Mouse (Mus musculus) brain, adult 2 months (tissue): ENCODE measurements around the gene Cfap54.
A peak's percentile ranks its signal among the peaks of the same experiment; 100 is the strongest.

Source experiments
- DNase-seq: peaks from one replicate; pipeline ENCODE4 v3.0.0; 2011; ENCODE audit warnings: low read depth, low spot score

Gene Cfap54

DNA sequence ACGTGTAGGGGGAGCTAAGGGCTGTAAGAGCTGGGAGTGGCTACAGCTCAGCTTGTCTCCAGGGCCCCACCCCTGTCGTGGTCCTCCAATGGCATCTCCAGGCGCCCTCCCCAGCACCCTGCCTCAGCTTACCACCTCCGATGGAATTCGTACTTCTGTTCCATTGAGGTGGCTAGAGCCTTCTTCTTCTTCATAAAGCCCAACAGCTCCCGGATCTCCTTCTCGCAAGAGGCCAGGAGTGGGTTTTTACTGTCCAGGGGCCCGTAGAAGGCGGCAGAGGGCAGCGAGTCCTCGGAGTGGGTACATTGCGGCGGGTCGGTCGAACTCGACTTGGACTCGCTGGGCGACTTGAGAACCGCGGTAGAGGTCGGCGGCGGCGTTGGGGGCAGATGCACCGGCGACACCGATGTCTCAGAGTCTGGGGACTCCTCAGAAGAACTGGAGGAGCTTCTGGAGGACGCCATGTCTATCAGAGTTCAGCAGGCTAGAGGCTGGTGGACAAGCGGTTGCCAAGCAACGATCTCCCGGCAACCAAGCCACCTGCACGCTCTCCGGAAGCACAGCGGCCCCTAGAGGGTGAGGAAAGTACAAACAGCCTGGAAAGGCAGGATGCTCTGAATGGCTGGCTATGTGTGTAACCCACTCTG is at the start of gene Cfap54:
Gene Cfap54 (minus strand): TSS at position 486 of the 647 bp plus-strand sequence.
- peak; percentile 97 for DNase-seq

DNA sequence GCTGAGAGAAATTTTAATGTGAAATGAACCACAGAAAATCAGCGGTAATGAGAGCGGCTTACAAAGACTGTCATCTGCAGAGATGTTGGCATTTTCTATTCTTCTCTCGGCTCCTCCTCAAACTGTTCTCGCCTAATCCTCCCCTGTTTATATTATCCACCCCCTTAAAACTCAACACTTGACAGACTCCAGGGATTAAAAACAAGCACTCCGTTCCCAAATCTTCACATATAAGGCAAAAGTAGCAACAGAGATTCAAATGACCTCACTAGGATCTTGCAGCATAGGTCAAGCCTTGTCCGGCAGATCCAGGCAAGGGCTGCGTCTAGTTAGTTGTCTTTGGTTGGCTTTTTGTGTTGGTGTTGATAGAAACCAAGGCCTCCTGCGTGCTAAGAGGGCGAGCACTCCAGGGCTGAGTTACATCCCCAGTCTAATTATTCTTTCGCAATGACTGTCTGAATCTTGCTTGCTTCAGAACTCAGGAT is 49.1 kb upstream of the Cfap54 start:
- peak; percentile 69 for DNase-seq

DNA sequence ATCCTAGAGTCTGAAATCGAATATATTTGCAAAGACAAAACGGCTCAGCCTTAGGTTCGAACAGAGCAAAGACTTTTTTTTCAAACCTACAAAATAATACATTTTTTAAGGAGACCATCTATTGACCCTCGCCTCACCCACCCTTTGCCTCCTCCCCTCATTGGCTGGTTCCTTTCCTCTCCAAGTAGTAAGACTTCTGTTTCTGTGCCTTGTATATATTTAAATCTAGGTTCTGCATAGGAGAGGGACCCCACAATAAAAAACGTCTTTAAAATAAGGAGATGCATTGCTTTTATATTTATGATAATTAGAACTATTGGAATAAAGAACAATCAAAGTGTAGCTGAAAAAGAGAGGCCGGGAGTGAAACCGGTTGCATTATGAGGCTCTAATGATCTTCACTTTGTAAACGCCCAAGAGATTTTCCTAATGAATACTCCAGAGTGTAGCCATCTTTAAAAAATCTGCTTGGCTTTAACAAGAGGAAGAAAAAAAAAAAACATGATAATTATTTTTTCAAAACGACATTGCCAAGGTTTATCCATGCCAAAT is 48.6 kb upstream of the Cfap54 start:
- no peak for DNase-seq

DNA sequence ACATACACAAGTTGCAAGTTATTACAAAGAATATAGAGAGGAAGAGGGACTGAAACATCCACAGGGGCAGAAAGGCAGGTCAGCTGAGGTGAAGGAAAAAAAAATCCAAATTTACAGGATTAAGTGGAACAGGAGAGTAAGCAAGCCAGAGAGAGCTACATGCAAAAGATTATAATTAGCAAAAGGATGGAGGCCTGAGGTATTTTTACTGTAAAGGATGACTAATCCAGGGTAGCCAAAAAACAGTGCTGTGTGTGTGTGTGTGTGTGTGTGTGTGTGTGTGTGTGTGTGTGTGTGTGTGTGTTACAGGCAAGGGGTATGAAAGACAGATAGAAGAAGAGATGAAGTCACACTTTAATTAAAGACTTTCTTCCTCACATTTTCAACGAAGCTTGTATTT is 47.9 kb upstream of the Cfap54 start:
- peak; percentile 68 for DNase-seq

DNA sequence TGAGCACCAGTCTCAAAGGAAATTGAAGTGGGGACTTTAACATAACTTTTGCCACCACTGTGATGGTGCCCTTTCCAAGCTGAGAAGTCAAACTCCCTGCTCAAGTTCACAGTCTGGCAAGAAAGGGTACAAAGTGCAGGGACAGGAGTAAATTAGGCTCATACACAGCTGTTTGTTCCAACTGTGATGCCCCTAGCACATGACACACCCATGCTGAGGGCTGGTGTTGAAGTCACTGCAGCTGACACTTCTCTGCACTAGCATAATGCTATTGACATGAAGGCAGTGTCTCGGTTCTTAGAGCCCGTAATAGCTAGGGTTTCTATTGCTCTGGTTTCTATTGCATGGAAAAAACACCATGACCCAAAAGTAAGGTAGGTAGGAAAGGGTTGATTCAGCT is 47.1 kb upstream of the Cfap54 start:
- no peak for DNase-seq

DNA sequence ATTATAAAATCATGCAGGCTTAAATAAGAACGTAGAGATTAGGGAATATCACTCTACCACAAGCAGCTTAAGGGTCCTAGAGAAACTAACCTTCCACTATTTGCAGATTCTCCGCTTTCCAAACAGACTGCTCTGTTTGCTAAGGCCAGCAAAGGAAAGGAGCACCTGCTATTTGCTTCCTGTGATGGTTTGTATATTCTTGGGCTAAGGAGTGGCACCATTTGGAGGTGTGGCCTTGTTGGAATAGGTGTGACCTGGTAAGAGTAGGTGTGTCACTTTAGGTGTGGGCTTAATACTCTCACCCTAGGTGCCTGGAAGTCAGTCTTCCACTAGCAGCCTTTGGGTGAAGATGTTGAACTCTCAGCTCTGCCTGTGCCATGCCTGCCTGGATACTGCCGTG is 44.6 kb upstream of the Cfap54 start:
- DNase-seq = no peak

DNA sequence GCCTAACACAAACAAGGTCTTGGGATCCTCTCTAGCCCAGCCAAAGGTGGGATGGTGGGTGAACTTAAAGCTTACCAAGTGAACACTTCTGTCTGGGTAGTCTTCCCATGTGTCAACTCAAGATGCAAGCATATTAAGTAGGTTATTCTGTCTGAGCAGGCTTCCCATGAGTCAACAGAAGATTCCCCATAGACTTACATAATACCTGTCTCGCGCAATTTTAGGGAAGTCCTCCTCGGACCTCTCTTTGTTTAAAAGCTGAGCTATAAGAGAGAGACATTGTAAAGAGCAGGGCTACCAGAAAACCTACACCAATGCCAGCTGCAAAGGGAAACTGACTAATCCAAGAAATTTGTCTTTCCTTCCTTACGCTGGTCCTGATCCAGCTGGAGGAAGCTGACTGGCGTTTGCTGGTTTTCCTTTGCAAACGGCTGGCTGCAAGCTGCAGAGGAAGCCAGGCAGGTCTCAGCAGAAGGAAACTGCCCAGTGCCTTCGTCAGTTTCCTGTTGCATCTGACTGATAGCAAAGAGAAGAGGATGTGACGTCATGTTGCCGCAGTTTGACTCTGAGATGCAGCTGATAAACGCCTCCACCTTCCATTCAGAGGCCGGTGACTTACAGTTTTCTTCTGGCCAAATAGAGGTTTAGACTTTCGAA is 42.7 kb upstream of the Cfap54 start:
- peak; percentile 78 for DNase-seq

DNA sequence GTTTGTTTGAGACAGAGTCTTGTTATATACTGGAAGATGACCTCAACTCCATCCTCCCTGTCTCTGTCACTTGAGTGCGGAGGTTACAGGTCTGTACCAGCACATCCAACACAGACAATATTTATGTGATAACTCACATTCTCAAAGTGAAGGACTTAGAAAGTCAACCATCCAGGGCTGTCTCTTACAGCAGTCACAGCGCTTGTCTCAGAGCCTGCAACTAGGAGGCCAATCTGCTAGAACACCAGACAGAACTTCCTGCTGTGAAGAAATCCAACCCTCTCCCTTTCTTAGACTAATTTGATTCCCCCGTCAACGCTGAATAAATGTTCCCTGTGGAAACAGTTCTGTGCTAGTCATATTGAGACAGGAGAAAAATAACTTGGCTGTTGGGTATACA is 41.9 kb upstream of the Cfap54 start:
- peak; percentile 62 for DNase-seq

DNA sequence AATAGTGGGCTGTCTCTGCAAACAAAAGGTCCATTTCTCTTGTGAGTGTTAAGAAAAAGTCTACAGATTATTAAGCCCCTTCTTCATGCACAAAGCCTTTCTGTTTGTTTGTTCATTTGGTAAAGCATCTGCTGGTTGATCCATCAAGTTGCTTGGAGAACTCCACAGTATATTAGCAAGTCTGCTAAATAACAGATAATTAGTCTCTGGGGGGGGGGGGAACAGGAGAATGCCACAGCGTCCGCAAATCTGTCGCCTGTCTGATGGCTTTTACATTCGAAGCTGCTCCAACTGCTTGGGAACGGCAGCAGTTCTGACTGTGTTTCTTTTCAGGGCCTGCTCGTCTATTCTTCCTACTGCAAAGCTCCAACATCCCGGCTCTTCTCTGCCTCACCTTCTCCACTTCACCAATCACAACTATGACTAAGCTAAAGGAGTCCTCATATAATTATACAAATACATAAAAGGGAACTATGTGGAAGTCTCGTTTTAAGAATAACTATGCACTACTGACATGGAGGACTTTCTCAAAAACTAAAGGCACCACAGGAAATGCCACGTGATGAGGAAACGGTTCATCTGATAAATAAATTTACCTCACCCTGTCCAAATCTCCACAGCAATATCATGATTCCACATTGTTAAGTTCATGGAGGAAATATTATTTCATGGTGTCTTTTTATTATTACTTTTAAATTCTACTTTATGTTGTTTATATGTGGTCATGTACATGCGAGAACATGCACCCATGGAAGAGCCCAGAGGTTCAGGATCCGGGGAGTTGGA is 41.2 kb upstream of the Cfap54 start:
- DNase-seq = no peak

DNA sequence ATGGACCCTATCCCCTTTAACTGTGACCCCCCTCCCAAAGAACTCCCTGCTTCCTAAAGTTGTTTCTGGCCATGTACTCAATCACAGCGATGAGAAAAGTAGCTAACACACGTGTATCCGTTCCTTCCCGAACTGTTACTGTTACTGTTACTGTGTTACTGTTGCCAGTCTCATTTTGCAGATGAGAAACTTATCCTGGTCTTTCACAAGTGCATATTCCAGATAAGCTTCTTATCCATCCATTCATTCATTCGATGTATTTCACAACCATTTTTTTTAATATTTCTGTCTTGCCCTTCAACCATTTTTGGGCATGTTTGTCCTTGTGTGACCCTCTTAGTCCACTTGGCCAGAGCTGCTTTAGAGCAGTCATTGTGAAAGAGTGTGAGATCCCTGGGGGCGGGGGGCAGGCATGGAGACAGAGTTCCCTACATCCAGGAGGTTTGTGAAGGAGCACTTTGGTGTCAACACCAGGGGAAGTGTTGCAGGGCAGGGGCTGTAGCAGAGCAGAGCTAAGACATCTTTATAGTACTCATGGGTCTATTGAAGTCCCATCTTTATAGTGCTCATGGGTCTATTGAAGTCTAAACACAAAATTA is 39.9 kb upstream of the Cfap54 start:
- no peak for DNase-seq

DNA sequence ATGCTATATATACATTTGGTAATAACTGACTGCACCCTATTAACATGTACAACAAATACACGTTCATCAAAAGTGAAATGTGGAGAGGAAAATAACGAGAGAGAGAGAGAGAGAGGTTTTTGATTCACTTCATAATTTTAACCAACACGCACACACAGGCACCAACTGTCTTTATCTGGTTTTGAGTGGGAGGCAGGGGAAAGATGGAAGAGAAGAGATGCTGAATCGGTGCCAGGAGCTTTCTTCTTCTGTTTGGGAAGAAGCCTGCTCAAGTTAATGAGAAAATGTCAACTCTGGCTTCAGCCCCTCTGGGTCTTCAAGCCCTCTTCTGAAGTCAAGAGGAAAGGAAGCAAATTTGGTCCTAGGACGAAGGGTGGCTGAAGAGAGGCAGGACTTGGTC is 38.4 kb upstream of the Cfap54 start:
- peak; percentile 88 for DNase-seq

DNA sequence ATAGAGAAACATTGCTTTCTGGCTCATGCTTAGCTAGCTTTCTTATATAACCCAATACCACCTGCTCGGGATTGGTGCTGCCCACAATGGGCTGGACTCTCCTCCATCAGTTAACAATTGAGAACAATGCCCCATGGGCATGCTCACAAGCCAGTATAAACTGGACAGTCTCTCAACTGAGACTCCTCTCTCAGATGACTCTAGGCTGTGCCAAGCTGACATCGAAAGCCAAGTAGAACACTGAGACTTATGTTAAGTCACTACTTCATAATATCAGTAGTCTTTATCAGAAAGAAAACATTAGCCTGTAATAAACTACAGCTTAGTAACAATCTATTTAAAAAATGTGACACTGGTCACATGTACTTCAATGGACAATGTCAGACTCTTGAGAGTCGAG is 35.2 kb upstream of the Cfap54 start:
- DNase-seq = no peak

DNA sequence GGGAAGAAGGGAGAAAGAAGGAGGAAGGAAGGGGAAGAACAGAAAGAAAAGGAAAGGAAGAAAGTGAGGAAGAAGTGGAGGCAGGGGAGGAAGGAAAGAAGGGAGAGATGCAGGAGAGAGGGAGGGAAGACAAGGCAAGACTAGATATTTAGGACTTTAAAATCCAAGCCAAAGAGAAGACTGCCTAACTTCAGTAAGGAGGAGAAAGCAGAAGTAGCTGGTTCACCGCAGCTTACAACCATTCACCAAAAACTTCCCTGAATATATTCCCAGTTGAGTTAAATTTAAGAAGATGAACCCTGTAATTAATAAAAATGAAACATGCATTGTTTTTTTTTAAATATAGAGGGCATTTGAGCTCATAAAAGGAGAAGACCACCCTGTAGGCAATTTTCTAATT is 34.3 kb upstream of the Cfap54 start:
- DNase-seq = no peak

DNA sequence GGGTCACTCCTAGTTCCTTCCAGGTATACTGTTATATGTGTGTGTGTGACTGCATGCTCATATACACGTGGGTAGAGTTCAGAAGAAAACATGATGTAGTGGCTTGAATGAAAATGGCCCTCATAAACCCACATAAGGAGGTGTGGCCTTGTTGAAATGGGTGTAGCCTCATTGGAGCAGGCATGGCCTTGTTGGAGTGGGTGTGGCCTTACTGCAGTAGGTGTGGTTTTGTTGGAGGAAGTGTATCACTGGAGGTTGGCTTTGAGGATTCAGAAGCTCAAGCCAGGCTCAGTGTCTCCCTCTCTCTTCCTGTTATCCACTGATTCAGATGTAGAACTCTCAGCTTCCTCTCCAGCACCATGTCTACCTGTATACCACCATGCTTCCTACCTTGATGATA is 33.4 kb upstream of the Cfap54 start:
- DNase-seq = no peak

DNA sequence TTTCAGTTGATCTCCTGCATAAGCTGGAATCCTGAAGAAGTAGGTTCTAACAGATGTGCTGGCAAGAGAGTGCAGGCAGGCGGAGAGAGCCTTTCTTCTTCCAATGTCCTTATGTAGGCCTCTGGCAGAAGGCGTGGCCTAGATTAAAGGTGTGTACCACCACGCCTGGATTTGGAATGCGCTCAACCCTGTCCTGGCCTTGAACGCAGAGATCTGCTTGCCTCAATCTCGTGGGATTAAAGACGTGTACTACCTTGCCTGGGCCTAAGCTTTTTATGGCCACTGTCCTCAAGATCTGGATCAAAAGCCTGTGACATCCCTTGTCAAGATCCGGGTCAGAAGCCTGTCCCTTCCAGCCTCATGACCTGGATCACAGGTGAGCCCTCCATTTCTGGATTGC is 32.5 kb upstream of the Cfap54 start:
- no peak for DNase-seq

DNA sequence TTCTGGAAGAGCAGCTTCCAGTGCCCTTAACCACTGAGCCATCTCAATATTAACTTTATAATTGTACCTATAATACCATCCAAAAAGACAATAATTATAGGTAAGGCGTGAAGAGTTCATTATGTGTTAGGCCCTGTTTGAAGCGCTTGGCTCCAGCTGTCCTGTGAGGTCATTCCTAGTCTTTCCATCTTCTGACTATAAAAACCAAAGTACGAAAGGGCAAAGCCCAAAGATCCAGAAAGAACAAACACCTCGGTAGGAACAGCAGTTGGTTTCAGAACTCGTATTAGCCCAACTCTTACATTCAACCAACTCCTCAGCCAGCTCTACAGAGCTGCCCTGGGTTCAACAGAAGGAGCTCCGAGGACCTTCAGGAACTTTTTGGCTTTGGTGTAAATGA is 30.6 kb upstream of the Cfap54 start:
- no peak for DNase-seq

DNA sequence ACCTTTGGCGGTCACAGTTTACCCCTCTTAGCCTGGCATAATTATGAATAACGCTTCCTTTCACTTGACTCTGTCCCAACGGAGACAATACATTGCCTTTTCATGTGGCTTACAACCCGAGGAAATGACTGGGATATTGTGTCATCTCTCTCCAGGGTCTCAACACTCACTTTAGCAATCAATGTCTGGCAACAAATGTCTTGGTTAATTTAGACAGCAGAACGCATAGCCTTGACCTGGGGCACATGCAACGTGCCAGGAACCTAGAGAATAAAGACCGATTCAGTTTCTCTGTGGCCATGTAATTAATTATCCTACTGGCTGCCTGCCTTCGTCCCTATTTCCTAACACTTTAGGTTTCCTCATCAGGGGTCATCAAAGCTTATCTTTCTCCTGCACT is 30.0 kb upstream of the Cfap54 start:
- no peak for DNase-seq

DNA sequence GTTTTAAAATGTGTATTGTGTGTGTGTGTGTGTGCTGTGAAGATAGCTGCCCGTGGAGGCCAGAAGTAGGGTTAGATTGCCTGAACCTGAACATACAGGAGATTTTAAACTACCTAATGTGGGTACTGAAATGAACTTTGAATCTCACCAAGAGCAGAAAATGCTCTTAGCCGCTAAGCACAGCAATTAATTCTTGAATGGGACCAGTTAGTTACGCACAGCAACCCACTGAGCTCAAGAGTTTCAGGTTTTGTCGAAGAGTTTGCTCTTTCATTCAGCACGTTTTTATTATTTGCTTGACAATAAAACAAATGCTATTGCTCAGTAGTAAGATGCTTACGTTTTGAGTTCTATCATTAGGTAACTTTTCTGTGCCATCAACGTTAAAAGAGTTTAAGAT is 23.9 kb upstream of the Cfap54 start:
- no peak for DNase-seq

DNA sequence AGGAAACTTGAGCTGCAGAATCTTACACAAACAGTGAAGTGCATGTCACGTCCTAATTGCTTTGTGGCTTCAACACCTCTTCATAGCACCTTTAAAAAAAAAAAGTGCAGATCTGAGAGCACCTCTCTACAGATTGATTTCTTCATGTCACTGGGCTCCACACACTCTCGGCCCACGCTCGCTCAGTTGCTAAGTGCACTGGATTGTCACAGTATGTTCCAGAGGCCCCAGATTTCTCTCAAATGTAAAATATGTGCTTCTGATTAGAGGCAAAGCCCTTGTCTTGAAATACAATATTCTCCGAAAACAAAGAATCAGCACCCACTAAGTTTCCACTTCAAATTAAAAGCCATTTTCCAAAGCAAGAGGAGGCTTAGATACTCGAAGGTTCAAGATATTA is 22.9 kb upstream of the Cfap54 start:
- peak; percentile 85 for DNase-seq

DNA sequence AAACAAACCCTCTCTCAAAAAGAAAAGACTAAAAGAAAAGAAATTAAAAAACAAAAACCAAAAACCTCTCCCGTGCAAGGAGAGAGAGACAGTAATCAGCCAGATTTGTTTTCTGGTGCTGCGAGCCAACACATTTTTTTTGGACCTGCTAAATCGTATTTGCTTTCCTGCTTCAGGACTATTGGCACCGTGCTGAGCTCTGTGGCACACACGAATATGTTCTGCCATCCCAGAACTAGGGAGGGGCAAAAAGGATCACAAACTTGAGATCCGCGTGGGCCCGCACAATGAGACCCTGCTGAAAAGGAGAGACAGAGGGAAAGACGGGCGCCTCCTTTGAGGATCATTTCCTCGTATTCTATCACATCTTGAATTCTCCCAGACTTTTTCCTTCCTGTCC is 22.3 kb upstream of the Cfap54 start:
- peak; percentile 46 for DNase-seq

DNA sequence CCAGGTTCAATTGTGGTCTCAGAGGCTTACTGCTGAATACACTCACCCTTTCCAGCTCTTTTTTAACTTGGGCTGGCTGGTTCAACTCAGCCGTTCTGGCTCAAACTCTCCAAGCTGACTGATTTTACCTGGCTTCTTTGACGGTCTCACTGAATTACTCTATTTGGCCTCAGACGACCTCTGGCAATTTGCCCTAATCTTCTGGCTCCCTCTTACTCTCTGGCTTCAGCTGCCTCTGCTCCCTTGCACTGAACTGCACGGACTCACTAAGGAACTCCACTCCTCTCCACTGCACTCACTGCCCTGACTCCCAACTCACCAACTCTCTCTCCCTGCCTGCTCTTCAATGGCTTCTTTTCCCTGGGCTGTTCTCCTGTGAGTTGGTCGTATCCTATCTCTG is 20.9 kb upstream of the Cfap54 start:
- no peak for DNase-seq

DNA sequence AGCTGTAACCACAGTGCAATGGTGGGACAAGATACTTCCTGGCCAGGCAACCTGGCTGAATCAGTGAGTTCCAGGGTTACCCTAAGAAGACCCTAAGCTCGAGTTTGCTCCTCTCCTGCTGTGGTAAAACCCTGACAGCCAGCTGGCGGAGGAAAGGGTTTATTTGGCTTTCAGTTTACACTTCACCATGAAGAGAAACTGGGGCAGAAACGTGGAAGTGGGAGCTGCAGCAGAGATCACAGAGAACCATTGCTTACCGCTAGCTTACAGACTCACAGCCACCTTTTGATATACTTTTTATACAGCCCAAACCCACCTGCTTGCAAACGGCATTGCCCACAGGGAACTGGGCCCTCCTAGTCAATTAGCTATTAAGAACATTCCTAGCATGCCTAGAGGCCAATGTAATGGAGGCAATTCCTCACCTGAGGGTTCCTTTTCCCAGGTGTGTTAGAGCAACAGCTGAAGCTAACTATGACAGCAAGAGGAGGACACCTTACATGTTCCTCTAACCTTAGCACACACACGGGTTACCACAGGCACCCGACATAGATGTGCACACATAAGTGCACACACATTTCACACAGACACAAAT is 16.9 kb upstream of the Cfap54 start:
- no peak for DNase-seq
